Mouse (Mus musculus): ENCODE data around the gene Unk.

The Unk gene

DNA sequence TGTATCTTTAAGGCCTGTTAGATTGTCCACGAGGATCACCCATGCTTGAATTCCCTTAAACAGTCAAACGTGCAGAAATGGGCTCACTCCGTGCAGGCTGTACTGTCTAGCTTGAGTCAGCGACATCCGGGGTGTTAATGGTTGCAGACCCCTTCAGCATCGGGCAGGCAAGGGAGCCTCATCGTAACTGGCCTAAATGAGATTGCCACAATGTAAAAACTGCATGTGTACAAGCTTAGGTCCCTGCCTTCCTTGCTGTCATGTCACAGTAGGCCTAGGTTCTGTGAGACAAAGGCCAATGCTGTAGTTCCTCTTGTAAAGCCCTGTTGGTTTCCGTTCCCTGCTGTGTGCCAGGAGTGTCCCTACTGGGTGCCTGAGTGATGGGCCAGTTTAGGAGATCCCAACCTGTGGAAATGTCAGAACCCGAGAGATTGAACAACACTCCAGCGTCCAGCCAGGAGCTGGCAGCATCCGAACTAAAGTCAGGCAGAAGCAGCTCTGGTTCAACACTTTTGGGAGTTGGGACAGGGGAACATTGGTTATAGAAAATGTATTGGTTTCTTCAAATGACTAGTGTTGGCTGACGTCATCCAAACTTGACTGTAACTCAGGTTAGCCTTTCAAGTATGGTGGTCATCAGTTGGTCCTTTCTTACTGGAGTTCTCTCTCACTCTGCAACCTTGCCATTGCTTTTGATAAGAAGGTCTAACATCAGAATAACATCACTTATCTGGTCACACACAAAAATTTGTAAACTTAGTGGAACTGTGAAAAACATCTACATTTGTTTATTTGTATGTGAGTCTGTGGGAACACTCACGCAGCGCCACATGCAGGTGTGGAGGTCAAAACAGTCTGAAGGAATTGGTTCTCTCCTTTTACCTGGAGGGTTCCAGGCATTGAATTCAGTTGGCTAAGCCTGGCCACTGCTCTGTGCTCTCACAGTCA lies 1.1 kb downstream of the Unk start:
- DNase-seq (ENCODE audit: low read depth), result peak; percentile 78

DNA sequence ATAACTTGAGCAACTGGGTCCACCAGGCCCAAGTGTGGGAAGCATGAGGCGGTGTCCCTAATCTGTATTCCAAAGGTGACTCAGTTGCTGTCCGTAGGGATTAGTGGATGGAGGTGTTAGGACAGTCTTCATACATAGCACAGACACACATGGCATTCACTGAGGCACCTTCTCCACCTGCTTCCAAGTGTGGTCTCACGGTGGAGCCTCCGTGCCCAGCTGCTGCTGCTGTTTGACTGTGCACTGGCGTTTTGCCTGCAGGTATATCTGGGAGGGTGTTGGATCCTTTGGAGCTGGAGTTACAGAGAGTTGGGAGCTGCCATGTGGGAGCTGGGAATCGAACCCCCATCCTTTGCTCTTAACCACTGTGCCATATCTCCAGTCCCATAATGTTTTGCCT lies 4.5 kb downstream of the Unk start:
- DNase-seq (ENCODE audit: low read depth), result no peak

DNA sequence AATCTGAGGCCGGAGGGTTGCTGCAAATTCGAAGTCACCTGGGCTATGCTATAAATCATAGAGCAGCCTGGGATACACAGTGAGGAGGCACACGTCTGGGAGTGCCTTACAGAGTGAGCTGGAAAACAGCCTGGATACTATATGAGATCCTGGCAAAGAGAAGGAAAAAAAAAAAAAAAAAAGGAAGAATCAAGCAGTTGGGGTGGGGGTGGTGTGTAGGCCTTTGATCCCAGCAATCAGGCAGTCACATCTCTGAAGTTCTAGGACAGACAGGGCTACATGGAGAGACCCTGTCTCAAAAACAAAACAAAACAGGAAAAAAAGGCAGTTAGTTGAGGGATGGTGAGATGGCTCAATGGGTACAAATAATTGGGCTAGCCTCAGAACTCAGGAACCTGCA lies 6.5 kb downstream of the Unk start:
- no peak for DNase-seq (ENCODE audit: low read depth)

DNA sequence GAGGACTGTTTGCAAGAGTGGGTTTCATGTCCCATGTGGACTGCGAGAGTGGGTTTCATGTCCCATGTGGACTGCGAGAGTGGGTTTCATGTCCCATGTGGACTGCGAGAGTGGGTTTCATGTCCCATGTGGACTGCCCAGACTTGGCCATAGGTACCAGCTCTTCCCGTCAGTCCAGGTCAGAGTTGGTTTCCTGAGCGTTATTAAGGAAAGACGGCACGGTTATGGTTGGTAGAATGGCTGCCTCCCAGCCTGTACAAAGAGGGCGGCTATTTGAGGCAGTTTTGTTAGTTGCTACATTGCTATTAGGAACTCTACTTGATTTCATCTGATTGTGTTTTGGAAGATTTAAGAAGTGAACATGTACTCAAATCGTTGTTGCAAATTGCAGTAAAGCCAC lies 7.7 kb downstream of the Unk start:
- DNase-seq (ENCODE audit: low read depth), result no peak

DNA sequence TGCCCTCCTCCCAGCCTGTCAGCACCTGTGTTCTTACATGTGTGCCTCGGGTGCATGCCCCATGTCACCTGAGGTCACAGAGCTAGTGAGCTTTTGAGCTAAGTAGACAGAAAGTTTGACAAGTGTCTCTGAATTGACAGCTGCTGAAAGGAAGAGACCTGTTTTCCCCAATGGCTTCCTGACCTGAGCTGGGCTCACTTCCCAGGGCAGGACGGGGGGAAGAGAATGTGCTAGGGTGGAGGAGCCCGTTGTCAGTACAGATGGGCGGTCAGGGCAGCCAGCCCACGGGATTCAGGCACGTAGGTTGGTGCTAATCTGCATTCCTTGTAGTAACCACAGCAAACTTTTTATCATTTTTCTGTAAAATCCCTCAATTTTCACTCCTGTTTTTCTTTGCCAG lies 10.5 kb downstream of the Unk start:
- DNase-seq (ENCODE audit: low read depth), result no peak

DNA sequence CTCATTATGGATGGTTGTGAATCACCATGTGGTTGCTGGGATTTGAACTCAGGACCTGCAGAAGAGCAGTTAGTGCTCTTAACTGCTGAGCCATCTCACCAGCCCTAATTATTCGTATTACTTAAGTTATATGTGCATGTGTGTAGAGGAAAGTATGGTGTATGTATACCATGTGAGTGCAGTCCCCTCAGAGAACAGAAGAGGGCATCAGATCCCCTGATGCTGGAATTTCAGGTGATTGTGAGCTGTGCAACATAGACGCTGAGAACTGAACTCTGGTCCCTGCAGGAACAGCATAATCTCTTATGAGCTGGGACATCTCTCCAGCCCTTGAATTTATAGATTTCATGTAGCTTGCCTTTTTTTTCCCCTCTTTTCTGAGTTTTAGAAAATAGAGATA lies 11.7 kb downstream of the Unk start:
- DNase-seq (ENCODE audit: low read depth), result no peak

DNA sequence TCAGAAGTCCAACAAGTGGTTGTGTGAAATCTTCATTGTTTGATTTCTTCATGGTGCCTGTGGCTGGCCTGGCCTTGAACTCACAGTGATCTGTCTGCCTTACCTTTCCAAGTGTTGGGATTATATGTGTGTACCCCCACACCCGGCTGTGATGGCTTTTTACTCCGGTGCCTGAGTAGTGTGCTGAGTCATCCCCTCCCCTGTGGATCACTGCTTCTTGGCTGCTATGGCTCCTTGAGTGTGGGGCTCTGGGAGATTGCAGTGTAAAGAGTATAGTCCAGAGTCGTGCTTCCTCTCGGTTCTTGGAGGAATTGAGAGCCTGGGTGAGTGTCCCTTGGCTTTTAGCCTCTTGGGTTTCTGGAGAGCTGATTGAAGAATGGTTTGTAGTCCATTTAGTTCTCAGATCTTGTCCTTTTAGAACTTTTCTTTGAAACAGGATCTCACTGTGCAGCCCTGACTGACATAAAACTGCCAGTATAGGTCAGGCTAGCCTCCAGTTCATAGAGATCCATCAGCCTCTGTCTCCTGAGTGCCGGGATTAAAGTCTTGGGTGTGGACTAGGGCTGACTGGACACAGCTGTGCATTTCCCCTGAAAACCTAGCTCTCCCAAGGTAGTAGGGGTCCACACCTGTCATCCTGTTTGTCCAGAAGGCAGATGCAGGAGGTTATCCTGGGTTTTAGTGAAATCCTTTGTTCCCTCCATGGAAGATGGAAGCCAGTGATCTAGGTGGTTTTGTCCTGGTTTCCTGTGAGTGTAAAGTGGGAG lies 12.4 kb downstream of the Unk start:
- DNase-seq (ENCODE audit: low read depth), result no peak

DNA sequence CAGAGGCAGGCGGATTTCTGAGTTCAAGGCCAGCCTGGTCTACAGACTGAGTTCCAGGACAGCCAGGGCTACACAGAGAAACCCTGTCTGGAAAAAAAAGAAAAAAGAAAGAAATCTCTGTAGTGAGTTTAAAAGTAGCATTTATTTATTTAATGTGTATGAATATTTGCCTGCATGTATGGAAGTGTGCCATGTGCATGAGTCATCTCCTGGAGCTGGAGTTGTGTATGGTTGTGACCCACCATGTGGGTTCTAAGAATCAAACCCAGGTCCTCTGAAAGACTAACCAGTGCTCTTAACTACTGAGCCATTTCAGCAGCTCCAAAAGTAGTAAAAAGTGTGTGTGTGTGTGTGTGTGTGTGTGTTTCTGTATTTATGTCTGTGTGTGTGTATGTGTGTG lies 13.2 kb downstream of the Unk start:
- DNase-seq (ENCODE audit: low read depth), result peak; percentile 38

DNA sequence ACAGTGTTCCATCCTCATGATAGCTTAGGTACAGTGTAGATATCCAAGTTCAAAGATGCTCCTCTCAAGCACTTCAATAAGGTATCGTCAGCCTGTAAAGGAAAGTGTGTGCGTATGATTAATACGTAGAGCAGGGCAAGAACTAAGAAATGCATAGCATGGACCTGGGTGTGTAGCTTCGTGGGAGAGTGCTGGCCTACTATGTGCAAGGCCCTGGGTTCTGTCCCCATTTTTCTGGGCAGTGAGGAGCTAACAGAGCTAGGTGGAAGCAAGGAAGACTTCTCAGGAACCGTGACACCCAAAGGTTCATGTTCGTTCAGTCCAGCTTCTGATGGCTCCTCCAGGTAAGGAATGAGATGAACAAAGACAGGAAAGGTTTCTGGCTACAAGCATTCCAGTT lies 15.1 kb downstream of the Unk start:
- no peak for DNase-seq (ENCODE audit: low read depth)

DNA sequence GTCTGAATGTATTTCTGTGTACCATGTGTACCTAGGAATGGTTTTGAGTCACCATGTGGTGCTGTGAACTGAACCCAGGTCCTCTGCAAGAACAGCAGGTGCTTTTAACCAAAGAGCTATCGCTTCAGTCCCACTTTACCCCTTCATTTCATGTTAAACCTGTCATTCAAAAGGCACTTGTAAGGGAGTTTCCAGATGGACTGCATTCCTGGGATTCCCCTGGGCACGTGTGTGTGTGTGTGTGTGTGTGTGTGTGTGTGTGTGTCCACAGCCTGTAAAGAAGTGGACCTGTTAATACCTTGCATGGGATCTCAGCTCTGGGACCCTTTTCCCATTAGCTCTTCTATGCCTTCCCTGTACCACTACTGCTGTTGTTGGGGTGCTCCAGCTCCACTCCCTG lies 19.5 kb downstream of the Unk start:
- DNase-seq (ENCODE audit: low read depth), result no peak

DNA sequence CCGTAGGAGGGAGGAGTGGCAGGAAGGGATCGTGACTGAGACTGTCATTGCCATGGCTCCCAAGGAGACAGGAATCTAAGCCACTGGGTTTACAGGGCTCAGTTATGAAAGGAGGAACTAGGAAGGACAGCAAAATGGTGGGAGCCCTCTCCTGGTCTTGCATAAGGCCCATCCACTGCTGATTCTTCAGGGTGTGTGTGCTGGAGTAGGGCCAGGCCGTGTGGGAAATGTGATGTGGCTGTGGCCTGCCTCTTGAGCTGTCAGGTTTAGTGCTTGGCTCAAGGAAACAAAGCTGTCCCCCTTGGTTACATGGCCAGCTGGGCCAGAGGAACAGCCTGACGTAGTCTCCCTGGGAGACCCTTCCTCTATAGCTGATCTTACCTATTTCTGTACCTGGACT lies 20.1 kb downstream of the Unk start:
- DNase-seq (ENCODE audit: low read depth), result no peak

DNA sequence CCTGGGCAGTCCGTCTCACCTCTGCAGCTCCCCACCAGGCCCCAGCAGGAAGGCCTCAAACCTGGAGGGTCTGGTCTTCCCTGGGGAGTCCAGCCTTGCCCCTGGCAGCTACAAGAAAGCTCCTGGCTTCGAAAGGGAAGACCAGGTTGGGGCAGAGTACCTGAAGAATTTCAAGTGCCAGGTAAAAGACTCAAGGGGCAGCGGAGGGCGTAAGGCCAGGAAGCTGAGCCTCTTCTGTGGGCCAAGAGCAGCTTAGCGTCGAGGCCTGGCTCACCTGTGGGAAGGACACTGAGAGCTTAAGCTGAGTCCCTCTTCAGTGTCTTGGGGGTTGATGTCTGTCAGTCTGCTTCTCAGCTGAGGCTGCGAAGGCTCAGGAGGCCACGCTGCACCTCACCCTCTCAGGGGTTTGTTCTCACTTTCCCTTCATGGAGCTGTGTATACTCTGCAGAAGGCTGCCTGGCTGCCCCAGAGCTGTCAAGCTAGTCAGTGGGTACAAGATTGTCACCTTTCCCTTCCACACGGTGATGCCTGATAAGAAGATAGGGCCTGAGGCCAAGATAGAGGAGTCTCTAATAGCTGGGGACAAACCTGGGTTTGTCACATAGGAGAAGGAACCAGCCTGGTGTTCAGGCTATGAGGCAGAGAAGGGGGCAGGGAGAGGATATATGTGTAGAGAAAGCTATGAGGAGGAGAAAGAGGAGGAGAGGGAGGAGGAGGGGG lies 23.5 kb downstream of the Unk start:
- DNase-seq (ENCODE audit: low read depth), result no peak

DNA sequence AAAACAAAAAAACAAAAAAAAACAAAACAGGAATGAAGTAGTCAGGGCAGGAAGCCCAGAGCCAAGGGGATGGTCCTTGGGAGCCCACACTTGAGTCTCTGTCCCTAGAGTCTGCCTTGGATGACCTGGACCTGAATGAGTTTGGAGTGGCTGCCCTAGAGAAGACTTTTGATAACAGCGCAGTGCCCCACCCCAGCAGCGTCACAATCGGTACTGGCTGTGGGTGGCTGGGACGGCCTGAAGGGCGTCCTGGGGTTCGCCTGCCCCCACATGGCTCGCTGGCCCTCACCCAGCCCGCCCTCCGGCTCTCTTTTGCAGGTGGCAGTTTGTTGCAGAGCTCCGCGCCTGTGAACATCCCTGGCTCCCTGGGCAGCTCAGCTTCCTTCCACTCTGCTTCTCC lies 25.8 kb downstream of the Unk start:
- no peak for DNase-seq (ENCODE audit: low read depth)

DNA sequence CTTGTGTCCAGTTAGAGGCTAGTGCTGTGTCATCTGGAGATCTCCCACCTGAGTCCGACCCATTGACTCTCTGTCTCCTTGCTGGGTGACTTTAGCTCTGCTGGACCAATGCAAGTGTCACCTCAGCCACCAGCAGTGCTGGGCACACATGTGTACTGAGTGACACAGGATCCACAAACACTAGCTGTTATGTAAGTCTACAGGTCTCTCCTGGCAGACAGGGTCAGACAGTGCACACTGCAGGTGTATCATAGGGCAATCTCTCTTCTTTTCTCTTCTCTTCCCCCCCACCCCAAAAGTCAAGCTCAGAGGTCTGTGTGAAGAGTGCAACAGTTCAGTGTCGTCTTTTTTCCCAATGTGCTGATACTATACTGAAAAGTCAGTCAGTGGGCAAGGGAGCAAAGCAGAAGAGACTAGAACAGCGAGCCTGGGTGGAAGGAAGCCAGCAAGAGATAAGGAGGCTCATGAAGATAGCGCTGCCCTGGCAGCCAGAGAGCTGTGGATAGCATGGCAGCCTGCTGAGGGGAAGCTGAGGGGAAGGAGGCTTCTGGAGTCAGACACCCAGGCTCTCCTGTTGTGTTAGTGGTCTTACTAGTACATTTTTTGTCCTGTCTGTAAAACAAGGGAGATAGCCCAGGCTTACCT lies 27.2 kb downstream of the Unk start:
- no peak for DNase-seq (ENCODE audit: low read depth)

DNA sequence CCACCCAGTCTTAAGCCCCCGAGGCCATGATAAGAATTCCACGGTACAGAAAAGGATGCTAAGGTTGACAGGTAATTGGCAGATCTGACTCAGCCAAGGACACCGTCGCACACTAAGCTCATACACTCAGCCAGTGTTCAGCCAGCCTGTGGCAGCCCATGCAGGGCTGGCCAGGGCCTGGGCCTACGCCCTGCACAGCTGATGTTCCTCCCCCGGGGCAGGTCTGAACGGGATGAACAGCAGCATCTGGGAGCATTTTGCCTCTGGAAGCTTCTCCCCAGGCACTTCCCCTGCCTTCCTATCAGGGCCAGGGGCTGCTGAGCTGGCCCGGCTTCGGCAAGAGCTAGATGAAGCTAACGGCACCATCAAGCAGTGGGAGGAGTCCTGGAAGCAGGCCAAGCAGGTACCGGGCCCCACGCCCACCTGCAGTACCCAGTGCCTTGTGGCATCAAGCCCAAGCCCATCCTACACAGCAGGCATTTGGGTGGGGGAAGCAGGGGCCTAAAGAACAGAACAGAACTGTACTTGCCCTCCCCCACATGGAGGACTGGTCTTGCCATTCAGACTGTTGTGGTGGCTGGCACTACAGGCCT lies 28.0 kb downstream of the Unk start:
- no peak for DNase-seq (ENCODE audit: low read depth)

DNA sequence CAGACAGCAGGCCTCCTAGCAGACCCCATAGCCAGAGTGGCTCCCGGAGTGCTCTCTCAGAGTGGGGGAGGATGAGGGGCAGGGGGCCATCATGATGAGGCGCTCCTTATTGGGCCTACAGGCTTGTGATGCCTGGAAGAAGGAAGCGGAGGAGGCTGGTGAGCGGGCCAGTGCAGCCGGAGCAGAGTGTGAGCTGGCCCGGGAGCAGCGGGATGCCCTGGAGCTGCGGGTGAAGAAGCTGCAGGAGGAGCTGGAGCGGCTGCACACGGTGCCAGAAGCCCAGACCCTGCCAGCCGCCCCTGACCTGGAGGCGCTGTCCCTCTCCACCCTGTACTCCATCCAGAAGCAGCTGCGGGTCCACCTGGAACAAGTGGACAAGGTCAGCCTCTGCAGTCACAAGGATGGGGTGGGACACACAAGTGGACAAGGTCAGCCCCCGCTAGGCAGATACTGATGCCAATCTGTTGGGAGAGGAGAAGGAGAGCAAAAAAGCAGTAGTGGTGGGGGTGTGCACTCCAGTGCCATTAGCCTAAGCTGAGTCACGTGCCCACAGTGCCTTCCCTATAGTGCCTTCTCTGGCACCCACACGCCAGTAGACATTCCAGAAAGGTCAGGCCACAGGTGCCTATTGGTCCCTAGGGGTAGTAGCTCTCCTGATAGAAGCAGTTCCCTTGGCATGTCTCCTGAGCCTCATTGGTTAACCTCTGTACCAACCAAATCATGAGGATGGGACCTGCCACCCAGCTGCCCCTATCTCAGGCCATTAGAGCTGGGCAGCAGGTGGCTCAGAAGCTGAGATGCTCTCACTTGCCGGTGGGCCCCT lies 29.0 kb downstream of the Unk start:
- DNase-seq (ENCODE audit: low read depth), result no peak

DNA sequence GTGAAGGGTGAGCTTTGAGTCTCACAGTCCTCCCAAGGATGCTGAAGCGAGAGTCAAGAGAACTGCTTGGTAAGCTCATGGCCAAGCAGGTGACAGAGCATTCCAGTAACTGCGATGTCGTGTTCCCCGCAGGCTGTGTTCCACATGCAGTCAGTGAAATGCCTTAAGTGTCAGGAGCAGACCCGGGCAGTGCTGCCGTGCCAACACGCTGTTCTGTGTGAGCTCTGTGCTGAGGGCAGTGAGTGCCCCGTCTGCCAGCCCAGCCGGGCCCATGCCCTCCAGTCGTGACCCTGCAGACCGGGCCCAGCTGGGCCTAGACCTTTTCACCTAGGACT lies 29.5 kb downstream of the Unk start:
- no peak for DNase-seq (ENCODE audit: low read depth)

DNA sequence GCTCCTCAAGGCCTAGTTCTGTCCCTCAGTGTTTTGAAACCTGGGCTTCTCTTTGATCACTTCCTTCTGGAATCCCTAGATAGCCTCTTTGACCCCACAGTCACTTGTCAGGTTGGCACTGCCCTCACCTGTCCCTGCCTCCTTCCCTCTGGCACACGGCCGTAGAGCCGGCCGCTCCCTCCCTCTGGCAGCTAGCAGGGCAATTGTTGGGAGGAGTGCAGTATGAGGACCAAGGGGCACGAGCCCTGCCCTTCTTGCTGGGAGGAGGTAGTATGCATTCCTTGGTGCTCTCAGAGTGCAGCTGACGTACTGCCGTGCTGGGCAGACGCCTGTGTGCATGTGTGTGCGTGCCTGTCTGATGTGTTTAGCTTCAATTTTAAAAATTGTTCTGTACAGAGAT lies 30.5 kb downstream of the Unk start:
- DNase-seq (ENCODE audit: low read depth), result no peak

DNA sequence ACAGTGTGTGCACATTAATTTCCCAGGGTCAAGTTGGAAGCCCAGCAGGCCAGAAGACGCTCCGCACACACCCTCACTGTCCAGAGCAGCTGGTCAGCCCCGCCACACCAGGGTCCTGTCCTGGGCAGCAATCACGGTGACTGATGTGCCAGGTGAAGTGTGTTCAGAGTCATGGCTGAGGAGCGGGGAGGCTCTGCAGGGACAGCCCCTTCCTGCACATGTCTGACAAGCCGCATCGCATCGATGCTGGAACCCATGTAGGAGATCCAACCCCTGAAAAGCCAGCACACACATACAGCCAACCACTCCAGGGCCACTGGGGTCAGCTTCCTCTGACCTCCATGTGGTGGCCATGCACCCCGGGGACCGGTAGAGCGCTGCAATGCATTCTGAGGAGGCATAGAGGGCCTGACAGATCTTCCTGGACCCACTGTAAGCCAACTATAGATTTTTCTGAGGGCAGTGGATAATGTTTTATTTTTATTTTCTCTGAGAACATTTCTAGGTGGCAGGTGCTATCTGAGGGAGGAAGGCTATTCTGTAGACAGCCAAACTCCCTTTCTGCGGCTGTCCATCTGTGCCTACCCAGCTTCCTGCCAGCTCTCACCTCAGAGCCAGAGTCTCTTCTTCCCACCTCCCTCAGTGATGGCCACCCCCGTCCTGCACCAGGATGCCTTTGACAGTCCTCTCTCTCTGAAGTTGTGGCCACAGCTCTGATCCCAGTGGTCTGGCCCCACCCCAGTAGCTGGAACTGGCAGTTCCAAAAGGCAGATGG lies 31.7 kb downstream of the Unk start:
- DNase-seq (ENCODE audit: low read depth), result no peak

DNA sequence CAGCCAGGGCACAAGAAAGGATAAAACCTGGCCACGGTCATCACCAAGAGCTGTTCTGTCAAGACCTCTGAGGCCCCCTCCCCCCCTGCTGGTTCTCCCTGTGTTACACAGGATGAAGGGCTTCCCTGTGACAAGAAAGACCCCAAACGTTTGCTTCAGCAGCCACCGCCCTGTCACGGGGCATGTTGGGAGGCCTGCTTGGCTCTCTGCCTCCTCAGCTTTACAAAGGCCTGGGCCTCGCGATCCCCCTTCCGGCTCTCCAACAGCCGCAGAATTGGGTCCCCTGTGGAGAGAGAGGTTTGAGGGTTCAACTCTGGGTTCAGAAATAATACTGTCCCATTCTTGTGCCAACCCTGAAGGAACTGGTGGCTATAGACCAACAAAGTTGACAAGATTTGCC lies 32.4 kb downstream of the Unk start:
- no peak for DNase-seq (ENCODE audit: low read depth)
